Mouse (Mus musculus) neural tube, embryonic 11.5 days (tissue): Measurements from ENCODE around the gene Nptxr. TPM values are rescaled to one million over a fixed set of nuclear protein-coding genes. Genes with fewer than 3 reads are reported as not detected.
"Not testable (repeated sequence)": the region's sequence is repeated elsewhere in the genome, so short reads cannot be mapped to it uniquely, and the experiment has no call there.

ENCODE experiments used
- ATAC-seq: fragments of 200-750 bp; cut with Nextera tagmentation; 2 replicates; pipeline ENCODE4 v1.8.0; 2017; ENCODE audit warnings: moderate number of reproducible peaks, mild to moderate bottlenecking, moderate TSS enrichment, moderate library complexity; ENCODE audit not compliant: insufficient read depth, low FRiP score, low TSS enrichment
- DNase-seq: peaks from one replicate; pipeline ENCODE4 v3.0.0-alpha.2; 2015; ENCODE audit warnings: low spot score
- H3K27ac ChIP-seq: fragments of 300-500 bp; sonication (generic); 2 replicates; pipeline ENCODE4 v1.5.1; 2014; ENCODE audit warnings: low read depth, mild to moderate bottlenecking, low read length
- H3K27me3 ChIP-seq: fragments of 300-500 bp; sonication (generic); 2 replicates; pipeline ENCODE4 v1.6.1; 2014; ENCODE audit warnings: mild to moderate bottlenecking, low read length, mixed read lengths; ENCODE audit not compliant: control insufficient read depth, insufficient read depth
- H3K36me3 ChIP-seq: fragments of 300-500 bp; sonication (generic); 2 replicates; pipeline ENCODE4 v1.6.1; 2014; ENCODE audit warnings: mild to moderate bottlenecking, low read length, moderate library complexity, mixed read lengths; ENCODE audit not compliant: control insufficient read depth, insufficient read depth
- H3K4me1 ChIP-seq: fragments of 300-500 bp; sonication (generic); 2 replicates; pipeline ENCODE4 v1.6.1; 2014; ENCODE audit warnings: low read length, mixed read lengths; ENCODE audit not compliant: control insufficient read depth, insufficient read depth
- H3K4me2 ChIP-seq: fragments of 300-500 bp; sonication (generic); 2 replicates; pipeline ENCODE4 v1.6.1; 2014; ENCODE audit warnings: low read depth, mild to moderate bottlenecking, moderate library complexity
- H3K4me3 ChIP-seq: fragments of 300-500 bp; sonication (generic); 2 replicates; pipeline ENCODE4 v1.5.1; 2014; ENCODE audit warnings: low read depth, low read length
- H3K9ac ChIP-seq: fragments of 300-500 bp; sonication (generic); 2 replicates; pipeline ENCODE4 v1.6.1; 2014; ENCODE audit warnings: mild to moderate bottlenecking, low read length
- H3K9me3 ChIP-seq: fragments of 300-500 bp; sonication (generic); 2 replicates; pipeline ENCODE4 v1.6.1; 2016; ENCODE audit warnings: low read length; ENCODE audit not compliant: control insufficient read depth
- WGBS: fragments of 180-500 bp; shearing (Covaris S2); extraction: QIAGEN DNeasy Blood & Tissue Kit; methylation state at CpG from one replicate; pipeline ENCODE4 v1.1.7; 2014; 5-methylcytosine and 5-hydroxymethylcytosine counted together
- polyA plus RNA-seq: library from polyadenylated mRNA; unstranded; fragments of >200 nt; fragmentation: Nextera tagmentation; extraction: Ambion mirVana; gene quantifications from 2 replicates; pipeline ENCODE4 v1.2.1, GENCODE M21; 2014

Nptxr gene
- polyA plus RNA-seq, 1 experiment from 2014 or later = 2.0 TPM

DNA sequence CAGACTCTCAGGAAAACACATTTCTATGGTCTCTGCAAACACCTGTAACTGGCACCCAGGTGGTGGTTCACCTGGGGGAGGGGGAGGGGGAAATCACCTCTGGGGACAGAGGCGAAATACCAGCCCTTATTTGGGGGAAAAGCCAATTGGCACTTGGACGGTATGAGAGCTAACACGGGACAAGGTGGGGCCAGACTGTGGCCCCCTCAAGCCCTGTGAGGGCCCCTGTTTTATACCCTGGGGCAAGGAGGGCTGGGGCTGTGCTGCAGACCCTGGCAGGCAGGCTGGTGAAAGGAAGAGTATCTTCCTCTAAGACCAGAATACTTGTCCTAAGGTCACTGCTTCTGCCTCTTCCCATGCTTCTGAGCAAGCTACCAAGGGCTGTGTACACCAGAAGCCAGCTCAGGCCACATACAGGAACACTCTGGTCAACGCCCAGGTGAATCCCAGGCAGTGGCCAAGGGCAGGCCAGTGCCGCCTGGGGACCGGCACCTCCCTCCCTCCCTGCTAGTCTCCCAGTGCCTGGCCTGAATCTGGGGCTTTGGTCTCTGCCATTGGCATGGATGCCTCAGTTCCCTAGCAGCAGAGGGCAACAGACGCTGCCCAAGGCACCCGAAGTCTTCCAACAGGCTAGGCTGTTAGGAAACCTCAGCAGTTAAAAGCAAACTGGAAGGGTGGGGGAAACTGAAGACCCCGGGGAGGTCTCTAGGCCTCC lies 21.8 kb upstream of the Nptxr start:
- Histone ChIP-seq H3K27me3 (no peaks in the 10 kb centered on the region), H3K4me1 (peaks cover 13% of the 10 kb centered on the region), H3K27ac (no peak overlapping the region), H3K4me2 (no peak overlapping the region), H3K9me3 (no peaks in the 10 kb centered on the region), H3K36me3 (no peaks in the 10 kb centered on the region; the same call in none of the 2 replicates), H3K9ac (no peak overlapping the region), H3K4me3 (no peak overlapping the region)
- DNase-seq (no peak), ATAC-seq (no peak)
- WGBS = 88% methylated on average over 9 of the region's 9 CpGs

- no peak overlapping the region for H3K4me2 ChIP-seq
- no peaks in the 10 kb centered on the region for H3K27me3 ChIP-seq
- 58% methylated on average over 14 of the region's 14 CpGs for WGBS
- peak; percentile 55 for DNase-seq
- ATAC-seq = no peak
- peaks cover 13% of the 10 kb centered on the region for H3K4me1 ChIP-seq
- no peak overlapping the region for H3K4me3 ChIP-seq
- no peaks in the 10 kb centered on the region for H3K9me3 ChIP-seq
- no peak overlapping the region for H3K9ac ChIP-seq
- no peak overlapping the region for H3K27ac ChIP-seq
- no peaks in the 10 kb centered on the region; the same call in none of the 2 replicates for H3K36me3 ChIP-seq
Observed at GRCm38 (mm10) chr15:79825146-79825825, 20.7 kb upstream of the Nptxr start.

GRCm38 (mm10) chr15:79823588-79824280 lies 19.2 kb upstream of the Nptxr start:
- no peaks in the 10 kb centered on the region for H3K27me3 ChIP-seq
- peaks cover 4% of the 10 kb centered on the region for H3K4me1 ChIP-seq
- DNase-seq = no peak
- no peaks in the 10 kb centered on the region for H3K9me3 ChIP-seq
- 66% methylated on average over 19 of the region's 19 CpGs for WGBS
- H3K4me3 ChIP-seq = no peak overlapping the region
- no peak for ATAC-seq
- no peak overlapping the region for H3K27ac ChIP-seq
- H3K36me3 ChIP-seq = no peaks in the 10 kb centered on the region; the same call in none of the 2 replicates
- no peak overlapping the region for H3K4me2 ChIP-seq
- no peak overlapping the region for H3K9ac ChIP-seq

- no peaks in the 10 kb centered on the region; the same call in 1 of the 2 replicates for H3K4me1 ChIP-seq
- H3K4me3 ChIP-seq = no peak overlapping the region
- DNase-seq (no peak), ATAC-seq (no peak)
- no peaks in the 10 kb centered on the region; the same call in 1 of the 2 replicates for H3K9me3 ChIP-seq
- no peak overlapping the region for H3K9ac ChIP-seq
- 75% methylated on average over 13 of the region's 13 CpGs for WGBS
- H3K36me3 ChIP-seq = no peaks in the 10 kb centered on the region; the same call in 1 of the 2 replicates
- no peak overlapping the region for H3K4me2 ChIP-seq
- H3K27ac ChIP-seq = no peak overlapping the region
- H3K27me3 ChIP-seq = no peaks in the 10 kb centered on the region
Observed at GRCm38 (mm10) chr15:79822265-79823199, 18.0 kb upstream of the Nptxr start.

- Histone ChIP-seq H3K9ac (no peak overlapping the region), H3K4me3 (no peak overlapping the region), H3K4me2 (no peak overlapping the region), H3K4me1 (0 out of 2 replicates have a peak, but pooled peaks cover 3% of the 10 kb centered on the region), H3K27ac (no peak overlapping the region), H3K27me3 (no peaks in the 10 kb centered on the region), H3K36me3 (no peaks in the 10 kb centered on the region), H3K9me3 (no peaks in the 10 kb centered on the region; the same call in 1 of the 2 replicates)
- DNase-seq (no peak), ATAC-seq (no peak)
- WGBS = 92% methylated on average over 4 of the region's 4 CpGs
Observed at GRCm38 (mm10) chr15:79818325-79818724, 13.8 kb upstream of the Nptxr start.

GRCm38 (mm10) chr15:79813666-79814258 lies 9.2 kb upstream of the Nptxr start:
- 57% methylated on average over 8 of the region's 8 CpGs for WGBS
- no peak for ATAC-seq
- Histone ChIP-seq H3K36me3 (no peaks in the 10 kb centered on the region), H3K9me3 (no peaks in the 10 kb centered on the region; the same call in 1 of the 2 replicates), H3K4me1 (0 out of 2 replicates have a peak, but pooled peaks cover 3% of the 10 kb centered on the region), H3K4me3 (no peak overlapping the region), H3K27me3 (no peaks in the 10 kb centered on the region), H3K9ac (no peak overlapping the region), H3K4me2 (no peak overlapping the region), H3K27ac (no peak overlapping the region)
- no peak for DNase-seq

- not testable (repeated sequence) for ATAC-seq, H3K27me3 ChIP-seq, DNase-seq, H3K4me2 ChIP-seq, H3K4me3 ChIP-seq, H3K4me1 ChIP-seq, H3K27ac ChIP-seq, H3K9me3 ChIP-seq, H3K36me3 ChIP-seq, H3K9ac ChIP-seq
- WGBS = 66% methylated on average over 2 of the region's 2 CpGs
Observed at GRCm38 (mm10) chr15:79812840-79813239, 8.3 kb upstream of the Nptxr start.

DNA sequence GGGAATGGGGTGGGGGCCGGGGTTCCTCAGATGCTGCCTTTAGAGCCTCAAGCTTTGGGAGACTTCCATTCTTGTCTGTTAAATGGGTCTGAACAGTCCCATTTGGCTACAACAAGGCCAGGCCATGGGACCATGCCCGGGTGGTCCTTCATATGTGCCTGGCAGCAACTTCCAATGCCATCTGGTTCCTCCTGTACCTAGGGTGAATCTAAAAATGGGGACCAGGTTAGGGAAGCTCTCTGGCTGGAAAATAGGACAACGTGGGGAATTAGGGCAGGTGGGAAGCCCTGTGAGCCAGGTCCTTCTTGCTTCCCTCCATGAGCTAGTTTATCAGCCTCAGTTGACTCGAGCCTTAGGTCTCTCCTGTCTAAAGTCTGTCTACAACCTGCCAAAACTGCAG lies 6.4 kb upstream of the Nptxr start:
- Histone ChIP-seq H3K4me2 (no peak overlapping the region), H3K36me3 (no peaks in the 10 kb centered on the region), H3K4me1 (0 out of 2 replicates have a peak, but pooled peaks cover 3% of the 10 kb centered on the region), H3K27me3 (peaks cover 8% of the 10 kb centered on the region), H3K27ac (no peak overlapping the region), H3K4me3 (no peak overlapping the region), H3K9ac (no peak overlapping the region), H3K9me3 (no peaks in the 10 kb centered on the region)
- no peak for ATAC-seq
- WGBS = 72% methylated on average over 4 of the region's 4 CpGs
- no peak for DNase-seq
